Mouse (Mus musculus): ENCODE measurements around the gene Atg16l2. TPM values are rescaled to one million over a fixed set of nuclear protein-coding genes. Genes with fewer than 3 reads are reported as not detected.

The Atg16l2 gene
- 12.7 and 16.7 TPM in 2 replicates for polyA plus RNA-seq (2014; fragmentation: Nextera tagmentation; extraction: Ambion mirVana)

DNA sequence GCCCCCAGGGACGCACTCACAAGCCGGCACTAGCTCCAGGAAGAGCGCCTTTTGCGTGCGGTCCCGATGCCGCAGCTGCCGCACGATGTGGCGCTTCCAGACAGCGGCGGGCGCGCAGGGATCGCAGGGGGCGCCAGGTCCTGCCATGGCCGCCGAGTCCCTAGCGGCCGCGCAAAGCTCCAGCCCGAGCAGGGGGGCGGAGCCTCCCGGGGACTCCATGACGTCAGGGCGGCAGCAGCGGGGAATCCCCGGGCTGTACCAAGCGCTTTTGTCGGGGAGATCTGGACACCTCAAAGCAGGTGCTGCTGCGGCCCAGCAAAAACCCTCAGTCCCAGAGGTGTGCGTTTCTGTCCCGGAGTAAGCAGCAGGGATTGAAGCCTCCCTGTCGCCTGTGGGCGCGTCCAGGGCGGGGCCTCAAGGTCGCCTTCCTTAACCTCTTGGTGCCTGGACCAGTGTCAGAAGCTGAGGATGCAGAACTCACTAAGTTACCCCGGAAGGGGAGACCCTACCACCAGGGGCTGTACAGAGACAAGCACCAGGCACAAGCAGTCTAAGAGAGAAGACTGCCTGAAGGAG lies at the start of gene Atg16l2:
Gene Atg16l2, minus strand, starts transcription at position 371 of the 576 bp plus-strand sequence.
- DNase-seq (ENCODE audit: low spot score) (peak; percentile 96), ATAC-seq (replicated peaks; ENCODE audit: low FRiP score, low TSS enrichment, low read depth) (peak; percentile 97)
- Histone ChIP-seq H3K9me3 (ENCODE audit: control insufficient read depth, low read length) (no peaks in the 10 kb centered on the region), H3K27ac (ENCODE audit: low read depth) (peak within 1 kb of the TSS; percentile 44; the same call in 1 of the 2 replicates), H3K4me2 (ENCODE audit: low read length) (peak within 1 kb of the TSS; percentile 95), H3K36me3 (ENCODE audit: control insufficient read depth, insufficient read depth, low read length) (no peaks in the 10 kb centered on the region), H3K27me3 (replicated peaks; ENCODE audit: control insufficient read depth, insufficient read depth, low read length) (0 out of 2 replicates have a peak, but pooled peaks cover 3% of the 10 kb centered on the region), H3K4me3 (ENCODE audit: low read depth, low read length) (peak within 1 kb of the TSS; percentile 70), H3K4me1 (replicated peaks; ENCODE audit: control insufficient read depth, insufficient read depth, low read length) (peaks cover 11% of the 10 kb centered on the region), H3K9ac (ENCODE audit: low read length) (peak within 1 kb of the TSS; percentile 58)
- WGBS, result under 1% methylated on average over 39 of the region's 39 CpGs

DNA sequence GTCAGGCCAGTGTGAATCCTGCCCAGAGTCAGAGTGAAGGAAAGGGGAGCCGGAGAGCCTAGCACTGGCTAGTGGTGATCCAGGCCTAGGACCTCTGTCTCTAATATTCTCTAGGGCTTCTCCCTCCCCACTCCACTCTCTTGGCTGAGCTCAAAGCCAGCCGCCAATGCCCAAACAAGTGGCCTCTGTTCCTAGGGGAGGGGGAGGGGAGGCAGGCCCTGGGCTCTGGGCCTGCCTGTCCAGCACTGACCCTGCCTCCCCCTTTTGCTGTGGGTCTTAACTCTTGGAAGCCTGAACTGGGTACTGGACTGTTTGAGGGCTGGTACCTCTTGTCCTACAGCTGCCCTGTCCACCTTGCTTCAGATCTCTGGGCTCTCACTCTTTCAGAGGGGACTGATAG lies 47.8 kb upstream of the Atg16l2 start:
- DNase-seq (ENCODE audit: low spot score) (no peak), ATAC-seq (replicated peaks; ENCODE audit: low FRiP score, low TSS enrichment, low read depth) (no peak)
- Histone ChIP-seq H3K4me2 (ENCODE audit: low read length) (no peak overlapping the region), H3K9me3 (ENCODE audit: control insufficient read depth, low read length) (no peaks in the 10 kb centered on the region), H3K36me3 (ENCODE audit: control insufficient read depth, insufficient read depth, low read length) (no peaks in the 10 kb centered on the region), H3K9ac (ENCODE audit: low read length) (no peak overlapping the region), H3K27me3 (replicated peaks; ENCODE audit: control insufficient read depth, insufficient read depth, low read length) (no peaks in the 10 kb centered on the region), H3K27ac (ENCODE audit: low read depth) (no peak overlapping the region), H3K4me3 (ENCODE audit: low read depth, low read length) (no peak overlapping the region), H3K4me1 (replicated peaks; ENCODE audit: control insufficient read depth, insufficient read depth, low read length) (peaks cover 9% of the 10 kb centered on the region)
- 57% methylated on average over 2 of the region's 2 CpGs for WGBS

DNA sequence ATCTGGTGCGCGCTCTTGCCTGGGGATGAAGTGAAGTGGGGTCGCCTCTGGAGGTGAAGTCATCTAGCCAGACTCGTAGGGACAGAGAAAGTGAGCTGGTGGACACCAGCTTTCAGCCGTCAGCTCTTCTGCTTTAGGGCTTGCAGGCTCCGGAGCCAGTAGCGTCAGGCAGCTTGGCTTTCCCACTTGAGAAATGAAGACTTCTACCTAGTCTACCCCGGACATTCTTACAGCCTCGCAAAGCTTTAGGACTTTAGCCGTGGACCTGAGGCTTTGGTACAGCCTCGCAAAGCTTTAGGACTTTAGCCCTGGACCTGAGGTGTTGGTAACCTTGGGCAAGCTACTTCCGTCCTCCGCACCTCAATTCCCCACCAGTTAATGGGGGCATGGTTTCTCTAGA lies 46.3 kb upstream of the Atg16l2 start:
- peaks cover 9% of the 10 kb centered on the region for H3K4me1 ChIP-seq (replicated peaks; ENCODE audit: control insufficient read depth, insufficient read depth, low read length)
- DNase-seq (ENCODE audit: low spot score) (peak; percentile 68), ATAC-seq (replicated peaks; ENCODE audit: low FRiP score, low TSS enrichment, low read depth) (0 out of 2 replicates have a peak, but pooled peaks have one; percentile 33)
- peak overlapping the region; percentile 53 for H3K4me3 ChIP-seq (ENCODE audit: low read depth, low read length)
- H3K9ac ChIP-seq (ENCODE audit: low read length), result peak overlapping the region; percentile 39
- H3K27ac ChIP-seq (ENCODE audit: low read depth), result no peak overlapping the region
- H3K27me3 ChIP-seq (replicated peaks; ENCODE audit: control insufficient read depth, insufficient read depth, low read length), result no peaks in the 10 kb centered on the region
- 3% methylated on average over 13 of the region's 13 CpGs for WGBS
- peaks cover 6% of the 10 kb centered on the region; the same call in 1 of the 2 replicates for H3K36me3 ChIP-seq (ENCODE audit: control insufficient read depth, insufficient read depth, low read length)
- no peaks in the 10 kb centered on the region for H3K9me3 ChIP-seq (ENCODE audit: control insufficient read depth, low read length)
- peak overlapping the region; percentile 75 for H3K4me2 ChIP-seq (ENCODE audit: low read length)

DNA sequence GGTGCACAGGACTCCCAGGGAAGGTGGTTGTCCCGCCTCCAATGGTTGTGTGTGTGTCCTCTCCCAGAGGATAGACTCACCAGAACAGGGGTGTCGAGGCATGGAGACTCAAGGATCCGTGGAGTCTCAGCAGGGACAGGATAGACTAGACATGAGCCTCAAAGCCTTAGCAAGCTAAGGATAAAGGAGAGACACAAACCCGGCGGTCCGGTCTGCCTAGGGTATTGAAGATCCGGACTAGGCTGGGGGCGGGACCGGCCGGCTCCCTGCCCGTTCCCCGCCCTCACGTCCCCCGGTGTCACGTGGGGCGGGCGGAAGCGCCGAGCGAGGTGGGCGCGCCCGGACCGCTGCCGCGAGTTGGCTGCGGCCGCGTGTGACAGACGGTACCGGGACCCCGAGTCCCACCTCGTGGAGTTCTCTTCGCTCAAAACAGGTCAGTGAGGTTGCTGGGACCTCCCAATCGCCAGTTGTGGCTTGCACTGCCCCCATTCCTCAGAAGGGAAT lies 45.8 kb upstream of the Atg16l2 start, which contains the start of gene Arap1:
Gene Arap1, plus strand, starts transcription at position 301 of the 504 bp plus-strand sequence.
- Histone ChIP-seq H3K4me3 (ENCODE audit: low read depth, low read length) (peak within 1 kb of the TSS; percentile 53), H3K27me3 (replicated peaks; ENCODE audit: control insufficient read depth, insufficient read depth, low read length) (no peaks in the 10 kb centered on the region), H3K4me1 (replicated peaks; ENCODE audit: control insufficient read depth, insufficient read depth, low read length) (peaks cover 9% of the 10 kb centered on the region), H3K4me2 (ENCODE audit: low read length) (peak within 1 kb of the TSS; percentile 75), H3K9ac (ENCODE audit: low read length) (peak within 1 kb of the TSS; percentile 39), H3K9me3 (ENCODE audit: control insufficient read depth, low read length) (no peaks in the 10 kb centered on the region), H3K36me3 (ENCODE audit: control insufficient read depth, insufficient read depth, low read length) (peaks cover 6% of the 10 kb centered on the region; the same call in 1 of the 2 replicates), H3K27ac (ENCODE audit: low read depth) (no peak within 1 kb of the TSS)
- ATAC-seq (replicated peaks; ENCODE audit: low FRiP score, low TSS enrichment, low read depth), result peak; percentile 84
- WGBS, result under 1% methylated on average over 35 of the region's 35 CpGs
- DNase-seq (ENCODE audit: low spot score), result peak; percentile 78

DNA sequence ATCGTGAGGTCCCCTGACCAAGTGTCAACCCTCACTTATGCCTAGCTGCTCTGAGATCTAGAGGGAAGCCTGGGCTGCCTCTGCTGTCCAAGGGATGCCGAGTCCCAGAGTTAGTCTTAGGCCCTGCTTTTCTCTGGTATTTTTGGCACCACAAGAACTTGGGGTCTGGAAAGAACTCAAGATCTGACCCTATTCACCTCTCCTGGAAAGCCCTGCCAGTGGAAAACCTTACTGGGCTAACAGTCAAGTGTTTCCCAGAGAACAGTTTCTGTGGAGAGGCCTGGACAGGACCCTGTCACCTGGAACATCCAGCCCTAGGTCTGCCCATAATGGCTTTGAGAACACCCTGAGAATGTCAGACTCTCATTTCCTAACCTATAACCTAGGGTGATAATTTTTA lies 44.9 kb upstream of the Atg16l2 start:
- WGBS, result 77% methylated on average over 2 of the region's 2 CpGs
- Histone ChIP-seq H3K9ac (ENCODE audit: low read length) (no peak overlapping the region), H3K9me3 (ENCODE audit: control insufficient read depth, low read length) (no peaks in the 10 kb centered on the region), H3K4me3 (ENCODE audit: low read depth, low read length) (no peak overlapping the region), H3K4me1 (replicated peaks; ENCODE audit: control insufficient read depth, insufficient read depth, low read length) (peaks cover 9% of the 10 kb centered on the region), H3K27ac (ENCODE audit: low read depth) (no peak overlapping the region), H3K27me3 (replicated peaks; ENCODE audit: control insufficient read depth, insufficient read depth, low read length) (no peaks in the 10 kb centered on the region), H3K36me3 (ENCODE audit: control insufficient read depth, insufficient read depth, low read length) (peaks cover 6% of the 10 kb centered on the region; the same call in 1 of the 2 replicates), H3K4me2 (ENCODE audit: low read length) (no peak overlapping the region)
- no peak for ATAC-seq (replicated peaks; ENCODE audit: low FRiP score, low TSS enrichment, low read depth)
- DNase-seq (ENCODE audit: low spot score), result no peak

DNA sequence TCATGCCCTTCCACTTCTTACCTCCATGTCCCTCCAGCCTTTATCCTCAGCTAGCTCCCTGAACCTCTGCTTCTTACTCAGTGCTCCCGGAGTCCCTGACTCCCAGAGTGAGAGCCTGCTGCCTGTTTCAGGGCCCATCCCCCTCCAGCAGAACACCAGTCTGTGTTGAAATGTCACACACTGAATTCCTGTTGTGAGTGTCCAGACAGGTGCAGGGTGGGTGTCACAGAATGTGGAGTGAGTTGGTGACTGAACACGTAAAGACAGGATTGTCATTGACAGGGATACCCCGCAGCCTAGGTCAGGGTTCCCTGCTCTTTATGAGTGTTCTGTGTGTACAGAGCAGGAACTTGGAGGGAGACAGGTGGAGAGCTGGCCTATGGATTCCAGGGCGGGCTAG lies 42.8 kb upstream of the Atg16l2 start:
- H3K9me3 ChIP-seq (ENCODE audit: control insufficient read depth, low read length), result no peaks in the 10 kb centered on the region
- DNase-seq (ENCODE audit: low spot score), result no peak
- WGBS, result 69% methylated on average over 4 of the region's 4 CpGs
- no peak overlapping the region for H3K27ac ChIP-seq (ENCODE audit: low read depth)
- peaks cover 6% of the 10 kb centered on the region; the same call in 1 of the 2 replicates for H3K36me3 ChIP-seq (ENCODE audit: control insufficient read depth, insufficient read depth, low read length)
- no peak overlapping the region for H3K4me2 ChIP-seq (ENCODE audit: low read length)
- no peak for ATAC-seq (replicated peaks; ENCODE audit: low FRiP score, low TSS enrichment, low read depth)
- peaks cover 9% of the 10 kb centered on the region for H3K4me1 ChIP-seq (replicated peaks; ENCODE audit: control insufficient read depth, insufficient read depth, low read length)
- no peak overlapping the region for H3K9ac ChIP-seq (ENCODE audit: low read length)
- no peak overlapping the region for H3K4me3 ChIP-seq (ENCODE audit: low read depth, low read length)
- no peaks in the 10 kb centered on the region for H3K27me3 ChIP-seq (replicated peaks; ENCODE audit: control insufficient read depth, insufficient read depth, low read length)

DNA sequence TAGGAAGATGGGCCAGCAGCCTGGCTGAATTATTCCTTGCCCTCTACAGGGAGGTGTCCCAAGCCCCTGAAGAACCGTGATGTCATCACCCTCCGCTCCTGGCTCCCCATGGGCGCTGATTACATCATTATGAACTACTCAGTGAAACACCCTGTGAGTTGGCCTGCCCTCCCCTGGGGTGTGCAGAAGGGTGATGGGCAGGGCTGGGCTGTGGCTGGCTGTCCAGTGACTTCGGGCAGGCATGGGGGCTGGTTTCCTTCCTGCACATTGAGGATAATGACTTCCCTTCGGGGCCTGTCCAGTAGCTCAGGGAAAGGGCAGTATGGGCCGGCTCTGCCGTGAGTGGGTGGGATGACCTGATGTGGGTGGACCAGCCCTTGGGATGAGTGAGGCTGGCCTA lies 41.1 kb upstream of the Atg16l2 start:
- ATAC-seq (replicated peaks; ENCODE audit: low FRiP score, low TSS enrichment, low read depth), result no peak
- Histone ChIP-seq H3K4me1 (replicated peaks; ENCODE audit: control insufficient read depth, insufficient read depth, low read length) (0 out of 2 replicates have a peak, but pooled peaks cover 3% of the 10 kb centered on the region), H3K4me2 (ENCODE audit: low read length) (no peak overlapping the region), H3K9ac (ENCODE audit: low read length) (no peak overlapping the region), H3K4me3 (ENCODE audit: low read depth, low read length) (no peak overlapping the region), H3K27ac (ENCODE audit: low read depth) (no peak overlapping the region), H3K27me3 (replicated peaks; ENCODE audit: control insufficient read depth, insufficient read depth, low read length) (no peaks in the 10 kb centered on the region), H3K9me3 (ENCODE audit: control insufficient read depth, low read length) (no peaks in the 10 kb centered on the region), H3K36me3 (ENCODE audit: control insufficient read depth, insufficient read depth, low read length) (peaks cover 11% of the 10 kb centered on the region; the same call in 1 of the 2 replicates)
- DNase-seq (ENCODE audit: low spot score), result no peak
- 72% methylated on average over 7 of the region's 7 CpGs for WGBS

DNA sequence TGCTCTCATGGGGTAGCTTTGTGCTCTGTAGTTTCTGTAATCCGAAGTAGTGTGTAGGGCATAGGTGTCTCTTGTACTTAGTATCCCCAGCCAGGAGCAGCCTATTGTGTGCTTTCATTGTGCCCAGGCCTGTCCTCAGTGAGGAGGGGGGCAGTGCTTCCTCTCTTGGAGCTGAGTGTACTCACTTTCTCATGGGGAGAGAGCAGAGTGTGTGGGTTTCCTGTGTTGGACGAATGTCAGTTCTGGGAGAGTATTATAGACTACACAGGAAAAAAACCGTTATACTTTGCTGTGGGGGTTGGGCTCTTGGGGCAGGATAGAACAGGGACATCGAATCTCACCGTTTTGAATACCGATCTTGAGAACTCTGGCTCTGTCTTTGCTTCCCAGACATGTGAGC lies 39.4 kb upstream of the Atg16l2 start:
- WGBS, result 51% methylated on average over 6 of the region's 6 CpGs
- no peak overlapping the region for H3K27ac ChIP-seq (ENCODE audit: low read depth)
- no peak for ATAC-seq (replicated peaks; ENCODE audit: low FRiP score, low TSS enrichment, low read depth)

More for the DNA sequence above, 39.4 kb upstream of the Atg16l2 start:
- Histone ChIP-seq H3K9ac (ENCODE audit: low read length) (no peak overlapping the region), H3K27me3 (replicated peaks; ENCODE audit: control insufficient read depth, insufficient read depth, low read length) (no peaks in the 10 kb centered on the region), H3K9me3 (ENCODE audit: control insufficient read depth, low read length) (no peaks in the 10 kb centered on the region), H3K4me3 (ENCODE audit: low read depth, low read length) (no peak overlapping the region), H3K4me2 (ENCODE audit: low read length) (no peak overlapping the region), H3K36me3 (ENCODE audit: control insufficient read depth, insufficient read depth, low read length) (peaks cover 11% of the 10 kb centered on the region; the same call in 1 of the 2 replicates), H3K4me1 (replicated peaks; ENCODE audit: control insufficient read depth, insufficient read depth, low read length) (no peaks in the 10 kb centered on the region)
- DNase-seq (ENCODE audit: low spot score), result no peak

All from intestine, embryonic 14.5 days (tissue).